Mouse (Mus musculus): ENCODE data around the gene Ccl27a.
"Not testable (repeated sequence)": the region's sequence is repeated elsewhere in the genome, so short reads cannot be mapped to it uniquely, and the experiment has no call there.

- TF ChIP-seq POLR2A (IDR thresholded peaks at IDR 0.05; ENCODE audit: control insufficient read depth in 1 of 2, insufficient read depth in 1 of 2, low read depth in 1 of 2, low read length in 2 of 2, poor library complexity in 1 of 2); EP300 (IDR thresholded peaks at IDR 0.05; ENCODE audit: low read depth in 1 of 2, low read length in 2 of 2); E2F4 (IDR thresholded peaks at IDR 0.05; ENCODE audit: borderline replicate concordance, low read depth, low read length); GATA1 (IDR thresholded peaks at IDR 0.05; ENCODE audit: low read depth, low read length); CHD1 (IDR thresholded peaks at IDR 0.05; ENCODE audit: low read depth, low read length); USF1 (IDR thresholded peaks at IDR 0.05; ENCODE audit: low read depth, low read length); CTCF (IDR thresholded peaks at IDR 0.05 in 2 of 3, conservative IDR thresholded peaks at IDR 0.05 in 1 of 3; ENCODE audit: control insufficient read depth in 1 of 3, insufficient read depth in 1 of 3, low read depth in 2 of 3, low read length in 3 of 3, poor library complexity in 1 of 3, severe bottlenecking in 1 of 3); GABPA (IDR thresholded peaks at IDR 0.05; ENCODE audit: low read depth, low read length); JUND (IDR thresholded peaks at IDR 0.05; ENCODE audit: low read depth, low read length): not testable (repeated sequence)
Measured at GRCm38 (mm10) chr4:41772946-41773345, 1.1 kb downstream of the Ccl27a start.
